Mouse (Mus musculus): ENCODE measurements around the gene Gpr82.

Gene Gpr82

GRCm38 (mm10) chrX:13661063-13661462 lies at the start of gene Gpr82:
Gene Gpr82, plus strand, starts transcription at chrX:13661363.
- in situ Hi-C loops (cut with MboI, MseI): no loop called here

- in situ Hi-C loops (cut with MboI, MseI): no loop called here
Measured at GRCm38 (mm10) chrX:13612115-13612514, 49.0 kb upstream of the Gpr82 start.

GRCm38 (mm10) chrX:13616726-13617125 lies 44.4 kb upstream of the Gpr82 start:
- in situ Hi-C loops (cut with MboI, MseI): no loop called here

- in situ Hi-C loops (cut with MboI, MseI): no loop called here
Measured at GRCm38 (mm10) chrX:13617294-13617693, 43.9 kb upstream of the Gpr82 start.

GRCm38 (mm10) chrX:13618476-13618875 lies 42.7 kb upstream of the Gpr82 start:
- in situ Hi-C loops (cut with MboI, MseI): no loop called here

- in situ Hi-C loops (cut with MboI, MseI): no loop called here
Measured at GRCm38 (mm10) chrX:13621473-13621872, 39.7 kb upstream of the Gpr82 start.

GRCm38 (mm10) chrX:13622654-13623053 lies 38.5 kb upstream of the Gpr82 start:
- in situ Hi-C loops (cut with MboI, MseI): no loop called here

- in situ Hi-C loops (cut with MboI, MseI): no loop called here
Measured at GRCm38 (mm10) chrX:13631599-13632283, 29.4 kb upstream of the Gpr82 start, which contains the start of gene Gpr34. Gene Gpr34, plus strand, starts transcription at chrX:13632089.

GRCm38 (mm10) chrX:13636398-13636797 lies 24.8 kb upstream of the Gpr82 start:
- in situ Hi-C loops (cut with MboI, MseI): no loop called here

GRCm38 (mm10) chrX:13638894-13639293 lies 22.3 kb upstream of the Gpr82 start:
- in situ Hi-C loops (cut with MboI, MseI): no loop called here

- in situ Hi-C loops (cut with MboI, MseI): loop anchor here (5.0 to 10.0 kb wide), 2 partner anchors 77 to 185 kb away; partner anchors contain the start of gene Nyx
Measured at GRCm38 (mm10) chrX:13651889-13652288, 9.3 kb upstream of the Gpr82 start.

- in situ Hi-C loops (cut with MboI, MseI): loop anchor here (5.0 to 10.0 kb wide), 2 partner anchors 77 to 185 kb away; partner anchors contain the start of gene Nyx
Measured at GRCm38 (mm10) chrX:13652291-13652690, 8.9 kb upstream of the Gpr82 start.

- in situ Hi-C loops (cut with MboI, MseI): loop anchor here (5.0 to 10.0 kb wide), 2 partner anchors 80 to 443 kb away; no protein-coding TSS in a partner anchor
Measured at GRCm38 (mm10) chrX:13655005-13655421, 6.2 kb upstream of the Gpr82 start.

- in situ Hi-C loops (cut with MboI, MseI): loop anchor here (5.0 to 10.0 kb wide), 2 partner anchors 81 to 444 kb away; no protein-coding TSS in a partner anchor
Measured at GRCm38 (mm10) chrX:13655906-13656305, 5.3 kb upstream of the Gpr82 start.

- in situ Hi-C loops (cut with MboI, MseI): loop anchor here (5.0 to 10.0 kb wide), 2 partner anchors 82 to 444 kb away; no protein-coding TSS in a partner anchor
Measured at GRCm38 (mm10) chrX:13656721-13657120, 4.4 kb upstream of the Gpr82 start.

GRCm38 (mm10) chrX:13658616-13659140 lies 2.5 kb upstream of the Gpr82 start:
- in situ Hi-C loops (cut with MboI, MseI): loop anchor here (5.0 to 10.0 kb wide), 2 partner anchors 84 to 446 kb away; no protein-coding TSS in a partner anchor

GRCm38 (mm10) chrX:13659201-13659890 lies 1.8 kb upstream of the Gpr82 start:
- in situ Hi-C loops (cut with MboI, MseI): loop anchor here (5.0 to 10.0 kb wide), 2 partner anchors 85 to 447 kb away; no protein-coding TSS in a partner anchor

- in situ Hi-C loops (cut with MboI, MseI): no loop called here
Measured at GRCm38 (mm10) chrX:13668867-13669266, 7.7 kb downstream of the Gpr82 start.

GRCm38 (mm10) chrX:13670342-13670741 lies 9.2 kb downstream of the Gpr82 start:
- in situ Hi-C loops (cut with MboI, MseI): no loop called here

- in situ Hi-C loops (cut with MboI, MseI): no loop called here
Measured at GRCm38 (mm10) chrX:13673001-13673400, 11.8 kb downstream of the Gpr82 start.

GRCm38 (mm10) chrX:13681748-13682147 lies 20.6 kb downstream of the Gpr82 start:
- in situ Hi-C loops (cut with MboI, MseI): no loop called here

- in situ Hi-C loops (cut with MboI, MseI): no loop called here
Measured at GRCm38 (mm10) chrX:13686589-13686988, 25.4 kb downstream of the Gpr82 start.

Measured in regulatory T cell (primary cell).